Mouse (Mus musculus) neural tube, embryonic 14.5 days (tissue): Measurements from ENCODE around the gene Tgfbi. TPM values are rescaled to one million over a fixed set of nuclear protein-coding genes. Genes with fewer than 3 reads are reported as not detected.

Experiments used
- ATAC-seq: fragments of 200-750 bp; cut with Nextera tagmentation; 2 replicates; pipeline ENCODE4 v1.8.0; 2017; ENCODE audit warnings: low read depth, mild to moderate bottlenecking, moderate TSS enrichment, moderate library complexity
- H3K27ac ChIP-seq: fragments of 300-500 bp; sonication (generic); 2 replicates; pipeline ENCODE4 v1.5.1; 2014; ENCODE audit warnings: low read depth, mild to moderate bottlenecking, control low read depth, low read length, moderate library complexity, mixed read lengths
- H3K27me3 ChIP-seq: fragments of 300-500 bp; sonication (generic); 2 replicates; pipeline ENCODE4 v1.6.1; 2014; ENCODE audit warnings: low read length; ENCODE audit not compliant: control insufficient read depth, insufficient read depth
- H3K36me3 ChIP-seq: fragments of 300-500 bp; sonication (generic); 2 replicates; pipeline ENCODE4 v1.6.1; 2014; ENCODE audit warnings: low read length, mixed read lengths; ENCODE audit not compliant: control insufficient read depth, insufficient read depth
- H3K4me1 ChIP-seq: fragments of 300-500 bp; sonication (generic); 2 replicates; pipeline ENCODE4 v1.6.1; 2014; ENCODE audit warnings: low read length; ENCODE audit not compliant: control insufficient read depth, insufficient read depth
- H3K4me2 ChIP-seq: fragments of 300-500 bp; sonication (generic); 2 replicates; pipeline ENCODE4 v1.6.1; 2014; ENCODE audit warnings: mild to moderate bottlenecking, low read depth, low read length, control low read depth
- H3K4me3 ChIP-seq: fragments of 300-500 bp; sonication (generic); 2 replicates; pipeline ENCODE4 v1.5.1; 2014; ENCODE audit warnings: low read depth, low read length, control low read depth, mixed read lengths
- H3K9ac ChIP-seq: fragments of 300-500 bp; sonication (generic); replicated peaks from 2 replicates; pipeline ENCODE4 v1.6.1; 2014; ENCODE audit warnings: low read depth, mild to moderate bottlenecking, control low read depth, low read length, mixed read lengths
- H3K9me3 ChIP-seq: fragments of 300-500 bp; sonication (generic); 2 replicates; pipeline ENCODE4 v1.6.1; 2016; ENCODE audit warnings: low read length; ENCODE audit not compliant: control insufficient read depth
- WGBS: fragments of 180-500 bp; shearing (Covaris S2); extraction: QIAGEN DNeasy Blood & Tissue Kit; methylation state at CpG from one replicate; pipeline ENCODE4 v1.1.7; 2014; 5-methylcytosine and 5-hydroxymethylcytosine counted together
- polyA plus RNA-seq: library from polyadenylated mRNA; unstranded; fragments of >200 nt; fragmentation: Nextera tagmentation; extraction: Ambion mirVana; gene quantifications from 2 replicates; pipeline ENCODE4 v1.2.1, GENCODE M21; 2014

Gene Tgfbi
- polyA plus RNA-seq, 1 experiment from 2014 or later, result 0.87 TPM

- Histone ChIP-seq H3K9me3 (no peaks in the 10 kb centered on the region), H3K27me3 (no peaks in the 10 kb centered on the region), H3K9ac (no peak overlapping the region), H3K4me2 (no peak overlapping the region), H3K4me1 (no peaks in the 10 kb centered on the region), H3K4me3 (no peak overlapping the region), H3K36me3 (no peaks in the 10 kb centered on the region), H3K27ac (no peak overlapping the region)
- 57% methylated on average over 7 of the region's 7 CpGs for WGBS
- no peak for ATAC-seq
Observed at GRCm38 (mm10) chr13:56657946-56658512, 48.7 kb downstream of the Tgfbi start.

- Histone ChIP-seq H3K27ac (no peak overlapping the region), H3K9ac (no peak overlapping the region), H3K9me3 (no peaks in the 10 kb centered on the region), H3K4me2 (no peak overlapping the region), H3K27me3 (no peaks in the 10 kb centered on the region), H3K4me1 (no peaks in the 10 kb centered on the region), H3K36me3 (no peaks in the 10 kb centered on the region), H3K4me3 (no peak overlapping the region)
- WGBS, result 74% methylated on average over 6 of the region's 6 CpGs
- ATAC-seq, result no peak
Observed at GRCm38 (mm10) chr13:56658931-56659330, 49.6 kb downstream of the Tgfbi start.

GRCm38 (mm10) chr13:56661914-56662621, 52.7 kb downstream of the Tgfbi start:
- Histone ChIP-seq H3K27ac (no peak overlapping the region), H3K4me1 (no peaks in the 10 kb centered on the region), H3K4me2 (no peak overlapping the region), H3K4me3 (no peak overlapping the region), H3K9ac (no peak overlapping the region), H3K36me3 (no peaks in the 10 kb centered on the region), H3K9me3 (no peaks in the 10 kb centered on the region), H3K27me3 (no peaks in the 10 kb centered on the region)
- ATAC-seq, result no peak
- WGBS, result 63% methylated on average over 7 of the region's 7 CpGs

- no peak for ATAC-seq
- Histone ChIP-seq H3K4me1 (no peaks in the 10 kb centered on the region), H3K36me3 (no peaks in the 10 kb centered on the region)
Observed at GRCm38 (mm10) chr13:56664256-56665170, 55.2 kb downstream of the Tgfbi start.

GRCm38 (mm10) chr13:56671206-56671605, 61.9 kb downstream of the Tgfbi start:
- 59% methylated on average over 11 of the region's 11 CpGs for WGBS
- H3K9me3 ChIP-seq, result no peaks in the 10 kb centered on the region
- H3K4me1 ChIP-seq, result no peaks in the 10 kb centered on the region
- H3K27ac ChIP-seq, result no peak overlapping the region
- no peak for ATAC-seq
- H3K4me2 ChIP-seq, result no peak overlapping the region
- H3K27me3 ChIP-seq, result no peaks in the 10 kb centered on the region
- H3K4me3 ChIP-seq, result no peak overlapping the region
- H3K9ac ChIP-seq, result no peak overlapping the region
- H3K36me3 ChIP-seq, result no peaks in the 10 kb centered on the region

More at GRCm38 (mm10) chr13:56664256-56665170, 55.2 kb downstream of the Tgfbi start:
- WGBS, result 74% methylated on average over 17 of the region's 17 CpGs
- Histone ChIP-seq H3K9me3 (no peaks in the 10 kb centered on the region), H3K27ac (no peak overlapping the region), H3K27me3 (no peaks in the 10 kb centered on the region), H3K9ac (no peak overlapping the region), H3K4me3 (no peak overlapping the region), H3K4me2 (no peak overlapping the region)

- Histone ChIP-seq H3K4me3 (no peak overlapping the region), H3K4me1 (no peaks in the 10 kb centered on the region), H3K27ac (no peak overlapping the region), H3K27me3 (no peaks in the 10 kb centered on the region), H3K4me2 (no peak overlapping the region), H3K9me3 (no peaks in the 10 kb centered on the region), H3K36me3 (no peaks in the 10 kb centered on the region), H3K9ac (no peak overlapping the region)
- no peak for ATAC-seq
- 75% methylated on average over 4 of the region's 4 CpGs for WGBS
Observed at GRCm38 (mm10) chr13:56677731-56678130, 68.4 kb downstream of the Tgfbi start.

- Histone ChIP-seq H3K9ac (no peak overlapping the region), H3K27ac (no peak overlapping the region), H3K4me3 (no peak overlapping the region), H3K36me3 (no peaks in the 10 kb centered on the region), H3K4me1 (no peaks in the 10 kb centered on the region), H3K9me3 (no peaks in the 10 kb centered on the region), H3K27me3 (no peaks in the 10 kb centered on the region), H3K4me2 (no peak overlapping the region)
- 37% methylated on average over 10 of the region's 10 CpGs for WGBS
- no peak for ATAC-seq
Observed at GRCm38 (mm10) chr13:56678188-56678787, 69.0 kb downstream of the Tgfbi start.

- Histone ChIP-seq H3K27me3 (no peaks in the 10 kb centered on the region), H3K36me3 (no peaks in the 10 kb centered on the region), H3K27ac (no peak overlapping the region), H3K9me3 (no peaks in the 10 kb centered on the region), H3K4me2 (no peak overlapping the region), H3K4me1 (no peaks in the 10 kb centered on the region), H3K9ac (no peak overlapping the region), H3K4me3 (no peak overlapping the region)
- 71% methylated on average over 10 of the region's 10 CpGs for WGBS
- no peak for ATAC-seq
Observed at GRCm38 (mm10) chr13:56678826-56679504, 69.6 kb downstream of the Tgfbi start.
